Mouse (Mus musculus) liver, postnatal 0 days (tissue): ENCODE results near the gene Zfp760.
"Not testable (repeated sequence)": the region's sequence is repeated elsewhere in the genome, so short reads cannot be mapped to it uniquely, and the experiment has no call there.

Source experiments
- CTCF ChIP-seq: sonication (generic); IDR thresholded peaks from 2 replicates; pipeline ENCODE4 v1.5.1; 2016; ENCODE audit warnings: antibody characterized with exemption, low read depth
- EP300 ChIP-seq: IDR thresholded peaks from 2 replicates; pipeline ENCODE4 v1.6.1; 2016; ENCODE audit warnings: antibody characterized with exemption, low read depth, mild to moderate bottlenecking

DNA sequence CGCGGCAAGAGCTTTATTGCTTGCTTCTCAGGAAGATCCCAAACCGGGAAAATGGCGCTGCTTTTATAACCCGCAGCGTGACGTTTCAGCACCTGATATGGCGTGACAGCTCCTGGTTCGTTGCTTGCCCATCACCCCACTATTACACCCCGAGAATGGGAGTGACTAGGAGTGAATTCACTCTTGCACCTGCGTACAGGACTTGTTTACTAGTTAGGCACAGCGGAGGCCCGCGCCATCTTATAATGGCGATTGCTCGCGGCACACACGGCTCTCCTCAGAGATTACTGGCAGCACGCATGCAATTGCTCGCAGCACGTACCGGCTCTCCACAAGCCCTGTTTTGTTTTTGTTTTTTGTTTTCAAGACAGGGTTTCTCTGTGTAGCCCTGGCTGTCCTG lies 23.0 kb downstream of the Zfp760 start, which contains the start of gene Zfp229:
- not testable (repeated sequence) for TF ChIP-seq CTCF, EP300
